Mouse (Mus musculus) kidney, embryonic 14.5 days (tissue): Measurements from ENCODE around the gene Tmem38b. TPM values are rescaled to one million over a fixed set of nuclear protein-coding genes. Genes with fewer than 3 reads are reported as not detected.
A peak's percentile ranks its signal among the peaks of the same experiment; 100 is the strongest.

Source experiments
- ATAC-seq: fragments of 200-750 bp; cut with Nextera tagmentation; 2 replicates; pipeline ENCODE4 v1.8.0; 2017; ENCODE audit warnings: moderate number of reproducible peaks, mild to moderate bottlenecking, moderate TSS enrichment, moderate library complexity; ENCODE audit not compliant: low FRiP score, low TSS enrichment
- H3K27ac ChIP-seq: fragments of 300-500 bp; sonication (generic); 2 replicates; pipeline ENCODE4 v1.5.1; 2014; ENCODE audit warnings: low read depth, mild to moderate bottlenecking, low read length, moderate library complexity, mixed read lengths
- H3K27me3 ChIP-seq: fragments of 300-500 bp; sonication (generic); 2 replicates; pipeline ENCODE4 v1.6.1; 2014; ENCODE audit warnings: mild to moderate bottlenecking, low read length; ENCODE audit not compliant: control insufficient read depth, insufficient read depth
- H3K36me3 ChIP-seq: fragments of 300-500 bp; sonication (generic); 2 replicates; pipeline ENCODE4 v1.6.1; 2014; ENCODE audit warnings: low read length, mixed read lengths; ENCODE audit not compliant: control insufficient read depth, insufficient read depth
- H3K4me1 ChIP-seq: fragments of 300-500 bp; sonication (generic); 2 replicates; pipeline ENCODE4 v1.6.1; 2014; ENCODE audit warnings: low read length, mixed read lengths; ENCODE audit not compliant: control insufficient read depth, insufficient read depth
- H3K4me2 ChIP-seq: fragments of 300-500 bp; sonication (generic); replicated peaks from 2 replicates; pipeline ENCODE4 v1.6.1; 2014; ENCODE audit warnings: low read depth, mild to moderate bottlenecking, low read length
- H3K4me3 ChIP-seq: fragments of 300-500 bp; sonication (generic); 2 replicates; pipeline ENCODE4 v1.5.1; 2014; ENCODE audit warnings: mild to moderate bottlenecking, low read length
- H3K9ac ChIP-seq: fragments of 300-500 bp; sonication (generic); 2 replicates; pipeline ENCODE4 v1.6.1; 2014; ENCODE audit warnings: low read depth, mild to moderate bottlenecking, low read length, moderate library complexity
- H3K9me3 ChIP-seq: fragments of 300-500 bp; sonication (generic); 2 replicates; pipeline ENCODE4 v1.6.1; 2016; ENCODE audit warnings: low read length; ENCODE audit not compliant: control insufficient read depth
- WGBS: fragments of 180-500 bp; shearing (Covaris S2); extraction: QIAGEN DNeasy Blood & Tissue Kit; methylation state at CpG from one replicate; pipeline ENCODE4 v1.1.7; 2014; 5-methylcytosine and 5-hydroxymethylcytosine counted together
- polyA plus RNA-seq: library from polyadenylated mRNA; unstranded; fragments of >200 nt; fragmentation: Nextera tagmentation; extraction: Ambion mirVana; gene quantifications from 2 replicates; pipeline ENCODE4 v1.2.1, GENCODE M21; 2014

Gene Tmem38b
- polyA plus RNA-seq, 1 experiment from 2014 or later, result 6.2 TPM

GRCm38 (mm10) chr4:53844835-53845619 is 19.2 kb downstream of the Tmem38b start:
- no peak overlapping the region for H3K4me3 ChIP-seq
- 0 out of 2 replicates have a peak, but pooled peaks have one; percentile 60 for ATAC-seq
- no peaks in the 10 kb centered on the region for H3K9me3 ChIP-seq
- no peaks in the 10 kb centered on the region for H3K27me3 ChIP-seq
- H3K4me1 ChIP-seq, result no peaks in the 10 kb centered on the region
- no peak overlapping the region for H3K27ac ChIP-seq
- no peak overlapping the region for H3K4me2 ChIP-seq
- H3K36me3 ChIP-seq, result no peaks in the 10 kb centered on the region
- WGBS, result 48% methylated on average over 6 of the region's 6 CpGs
- H3K9ac ChIP-seq, result no peak overlapping the region

GRCm38 (mm10) chr4:53845656-53846055 is 19.8 kb downstream of the Tmem38b start:
- Histone ChIP-seq H3K4me3 (no peak overlapping the region), H3K27ac (no peak overlapping the region), H3K4me2 (no peak overlapping the region), H3K9me3 (no peaks in the 10 kb centered on the region), H3K27me3 (no peaks in the 10 kb centered on the region), H3K9ac (no peak overlapping the region), H3K36me3 (no peaks in the 10 kb centered on the region), H3K4me1 (no peaks in the 10 kb centered on the region)
- WGBS, result 93% methylated on average over 1 of the region's 1 CpGs
- no peak for ATAC-seq

GRCm38 (mm10) chr4:53846326-53846725 is 20.5 kb downstream of the Tmem38b start:
- no peak overlapping the region for H3K4me2 ChIP-seq
- WGBS, result 69% methylated on average over 2 of the region's 2 CpGs
- no peaks in the 10 kb centered on the region; the same call in 1 of the 2 replicates for H3K36me3 ChIP-seq
- H3K9me3 ChIP-seq, result no peaks in the 10 kb centered on the region
- ATAC-seq, result no peak
- no peak overlapping the region for H3K27ac ChIP-seq
- H3K9ac ChIP-seq, result no peak overlapping the region
- no peak overlapping the region for H3K4me3 ChIP-seq
- no peaks in the 10 kb centered on the region for H3K27me3 ChIP-seq
- no peaks in the 10 kb centered on the region for H3K4me1 ChIP-seq

- no peak for ATAC-seq
- Histone ChIP-seq H3K27me3 (no peaks in the 10 kb centered on the region), H3K27ac (no peak overlapping the region), H3K4me3 (no peak overlapping the region), H3K4me2 (no peak overlapping the region), H3K36me3 (no peaks in the 10 kb centered on the region; the same call in 1 of the 2 replicates), H3K9me3 (no peaks in the 10 kb centered on the region), H3K4me1 (no peaks in the 10 kb centered on the region), H3K9ac (no peak overlapping the region)
- WGBS, result 89% methylated on average over 4 of the region's 4 CpGs
These were observed 21.7 kb downstream of the Tmem38b start for GRCm38 (mm10) chr4:53847541-53847940.

GRCm38 (mm10) chr4:53848308-53848707 is 22.5 kb downstream of the Tmem38b start:
- Histone ChIP-seq H3K27ac (no peak overlapping the region), H3K27me3 (no peaks in the 10 kb centered on the region), H3K9ac (no peak overlapping the region), H3K36me3 (no peaks in the 10 kb centered on the region; the same call in 1 of the 2 replicates), H3K4me2 (no peak overlapping the region), H3K9me3 (no peaks in the 10 kb centered on the region), H3K4me1 (no peaks in the 10 kb centered on the region), H3K4me3 (no peak overlapping the region)
- no peak for ATAC-seq
- 94% methylated on average over 3 of the region's 3 CpGs for WGBS

- 91% methylated on average over 8 of the region's 8 CpGs for WGBS
- no peak overlapping the region for H3K27ac ChIP-seq
- no peaks in the 10 kb centered on the region; the same call in 1 of the 2 replicates for H3K36me3 ChIP-seq
- H3K27me3 ChIP-seq, result no peaks in the 10 kb centered on the region
- H3K4me3 ChIP-seq, result no peak overlapping the region
- H3K9me3 ChIP-seq, result no peaks in the 10 kb centered on the region
- no peak overlapping the region for H3K9ac ChIP-seq
- no peak overlapping the region for H3K4me2 ChIP-seq
- no peak for ATAC-seq
- H3K4me1 ChIP-seq, result no peaks in the 10 kb centered on the region
These were observed 23.0 kb downstream of the Tmem38b start for GRCm38 (mm10) chr4:53848816-53849215.

GRCm38 (mm10) chr4:53849804-53850203 is 24.0 kb downstream of the Tmem38b start:
- no peak overlapping the region for H3K9ac ChIP-seq
- no peak overlapping the region for H3K4me2 ChIP-seq
- H3K9me3 ChIP-seq, result no peaks in the 10 kb centered on the region
- H3K27me3 ChIP-seq, result no peaks in the 10 kb centered on the region
- H3K36me3 ChIP-seq, result no peaks in the 10 kb centered on the region; the same call in 1 of the 2 replicates
- WGBS, result no CpG with 5 or more reads among the region's 1 CpGs
- no peak overlapping the region for H3K4me3 ChIP-seq
- H3K27ac ChIP-seq, result no peak overlapping the region
- ATAC-seq, result no peak
- no peaks in the 10 kb centered on the region for H3K4me1 ChIP-seq

- Histone ChIP-seq H3K27ac (no peak overlapping the region), H3K9ac (no peak overlapping the region), H3K4me3 (no peak overlapping the region), H3K4me2 (no peak overlapping the region), H3K27me3 (no peaks in the 10 kb centered on the region), H3K4me1 (no peaks in the 10 kb centered on the region), H3K36me3 (no peaks in the 10 kb centered on the region; the same call in 1 of the 2 replicates), H3K9me3 (no peaks in the 10 kb centered on the region)
- no peak for ATAC-seq
- WGBS, result 81% methylated on average over 1 of the region's 1 CpGs
These were observed 27.5 kb downstream of the Tmem38b start for GRCm38 (mm10) chr4:53853333-53853732.

GRCm38 (mm10) chr4:53859944-53860343 is 34.1 kb downstream of the Tmem38b start:
- H3K4me1 ChIP-seq, result no peaks in the 10 kb centered on the region
- H3K36me3 ChIP-seq, result no peaks in the 10 kb centered on the region
- H3K27me3 ChIP-seq, result no peaks in the 10 kb centered on the region
- H3K27ac ChIP-seq, result no peak overlapping the region
- no peaks in the 10 kb centered on the region for H3K9me3 ChIP-seq
- H3K4me2 ChIP-seq, result no peak overlapping the region
- no peak overlapping the region for H3K9ac ChIP-seq
- 58% methylated on average over 18 of the region's 18 CpGs for WGBS
- ATAC-seq, result no peak
- no peak overlapping the region for H3K4me3 ChIP-seq
